Mouse (Mus musculus): Measurements from ENCODE around the gene Sec16b.

- no peak for TF ChIP-seq CTCF (IDR thresholded peaks at IDR 0.05; ENCODE audit: insufficient read depth, low read length)
- no peak for TF ChIP-seq POLR2A (IDR thresholded peaks at IDR 0.05; ENCODE audit: borderline replicate concordance, extremely low read depth, low read depth, low read length)
Observed at GRCm38 (mm10) chr1:157569263-157570090, 62.9 kb downstream of the Sec16b start.
